Mouse (Mus musculus) heart, embryonic 14.5 days (tissue): ENCODE measurements around the gene Sema6b. TPM values are rescaled to one million over a fixed set of nuclear protein-coding genes. Genes with fewer than 3 reads are reported as not detected.

ENCODE experiments used
- ATAC-seq: fragments of 200-750 bp; cut with Nextera tagmentation; 2 replicates; pipeline ENCODE4 v1.8.0; 2017; ENCODE audit warnings: low read depth, moderate TSS enrichment; ENCODE audit not compliant: insufficient number of reproducible peaks, insufficient read depth, low FRiP score
- H3K27ac ChIP-seq, 2 experiments: fragments of 200-500 bp in 1 of 2; fragments of 300-500 bp in 1 of 2; sonication (generic) in 1 of 2; replicated peaks in 1 of 2; 2 replicates each; pipeline ENCODE4 v1.5.1; 2012 to 2014; ENCODE audit warnings: low read depth in 2 of 2, low read length in 2 of 2, control low read depth in 1 of 2, mild to moderate bottlenecking in 1 of 2, mixed read lengths in 1 of 2; ENCODE audit not compliant: control insufficient read depth in 1 of 2, insufficient read depth in 1 of 2
- H3K27me3 ChIP-seq: fragments of 300-500 bp; sonication (generic); 2 replicates; pipeline ENCODE4 v1.6.1; 2014; ENCODE audit warnings: mild to moderate bottlenecking, low read length, control low read depth; ENCODE audit not compliant: control insufficient read depth, insufficient read depth
- H3K36me3 ChIP-seq: fragments of 300-500 bp; sonication (generic); 2 replicates; pipeline ENCODE4 v1.6.1; 2014; ENCODE audit warnings: mild to moderate bottlenecking, control low read depth, low read length, mixed read lengths; ENCODE audit not compliant: control insufficient read depth, insufficient read depth
- H3K4me1 ChIP-seq, 2 experiments: fragments of 200-500 bp in 1 of 2; fragments of 300-500 bp in 1 of 2; sonication (generic) in 1 of 2; 2 replicates each; pipeline ENCODE4 v1.6.1; 2012 to 2014; ENCODE audit warnings: low read length in 2 of 2, control low read depth in 1 of 2, mixed read lengths in 1 of 2; ENCODE audit not compliant: control insufficient read depth in 2 of 2, insufficient read depth in 2 of 2
- H3K4me2 ChIP-seq: fragments of 300-500 bp; sonication (generic); 2 replicates; pipeline ENCODE4 v1.6.1; 2014; ENCODE audit warnings: mild to moderate bottlenecking, low read length
- H3K4me3 ChIP-seq, 2 experiments: fragments of 200-500 bp in 1 of 2; fragments of 300-500 bp in 1 of 2; sonication (generic) in 1 of 2; 2 replicates each; pipeline ENCODE4 v1.5.1; 2012 to 2014; ENCODE audit warnings: low read length in 2 of 2, mild to moderate bottlenecking in 2 of 2, control low read depth in 1 of 2, low read depth in 1 of 2, moderate library complexity in 1 of 2; ENCODE audit not compliant: control insufficient read depth in 1 of 2, insufficient read depth in 1 of 2
- H3K9ac ChIP-seq: fragments of 300-500 bp; sonication (generic); 2 replicates; pipeline ENCODE4 v1.6.1; 2014; ENCODE audit warnings: mild to moderate bottlenecking, low read length
- H3K9me3 ChIP-seq: fragments of 300-500 bp; sonication (generic); 2 replicates; pipeline ENCODE4 v1.6.1; 2016; ENCODE audit warnings: low read length, control low read depth; ENCODE audit not compliant: control insufficient read depth
- WGBS: fragments of 180-500 bp; shearing (Covaris S2); extraction: QIAGEN DNeasy Blood & Tissue Kit; methylation state at CpG from one replicate; pipeline ENCODE4 v1.1.7; 2014; 5-methylcytosine and 5-hydroxymethylcytosine counted together
- polyA plus RNA-seq: library from polyadenylated mRNA; unstranded; fragments of >200 nt; fragmentation: Nextera tagmentation; extraction: Ambion mirVana; gene quantifications from 2 replicates; pipeline ENCODE4 v1.2.1, GENCODE M21; 2014

The Sema6b gene
- polyA plus RNA-seq, 1 experiment from 2014 or later, result 0.85 TPM

GRCm38 (mm10) chr17:56124377-56125275, 15.5 kb downstream of the Sema6b start:
- no peak for ATAC-seq

GRCm38 (mm10) chr17:56123681-56124340, 16.3 kb downstream of the Sema6b start:
- peaks cover 62% of the 10 kb centered on the region for H3K27me3 ChIP-seq
- peak overlapping the region; percentile 88 for H3K4me2 ChIP-seq
- ATAC-seq, result no peak
- peaks cover 13 to 18% of the 10 kb centered on the region in 2 experiments for H3K4me1 ChIP-seq
- peak overlapping the region; percentile 70; the same call in 1 of the 2 replicates for H3K9ac ChIP-seq
- WGBS, result 40% methylated on average over 50 of the region's 59 CpGs
- H3K36me3 ChIP-seq, result no peaks in the 10 kb centered on the region
- no peak overlapping the region for H3K27ac ChIP-seq
- peak overlapping the region; percentile 48 to 49 for H3K4me3 ChIP-seq
- peaks cover 18% of the 10 kb centered on the region for H3K9me3 ChIP-seq

More at GRCm38 (mm10) chr17:56124377-56125275, 15.5 kb downstream of the Sema6b start:
- Histone ChIP-seq H3K4me1 (peaks cover 10 to 14% of the 10 kb centered on the region in 2 experiments), H3K27ac (no peak overlapping the region), H3K27me3 (peaks cover 59% of the 10 kb centered on the region), H3K4me2 (peak overlapping the region; percentile 88), H3K4me3 (peak overlapping the region; percentile 48 to 49), H3K36me3 (no peaks in the 10 kb centered on the region), H3K9ac (peak overlapping the region; percentile 70), H3K9me3 (peaks cover 18% of the 10 kb centered on the region)
- WGBS, result 6% methylated on average over 59 of the region's 59 CpGs

- Histone ChIP-seq H3K4me2 (no peak overlapping the region), H3K9ac (no peak overlapping the region), H3K4me3 (no peak overlapping the region), H3K9me3 (peaks cover 18% of the 10 kb centered on the region), H3K27me3 (peaks cover 68% of the 10 kb centered on the region), H3K4me1 (peaks cover 13 to 18% of the 10 kb centered on the region in 2 experiments), H3K27ac (no peak overlapping the region), H3K36me3 (no peaks in the 10 kb centered on the region)
- 87% methylated on average over 12 of the region's 12 CpGs for WGBS
- no peak for ATAC-seq
Observed at GRCm38 (mm10) chr17:56123161-56123560, 17.0 kb downstream of the Sema6b start.

- no peak for ATAC-seq
- 49% methylated on average over 2 of the region's 2 CpGs for WGBS
Observed at GRCm38 (mm10) chr17:56121826-56122225, 18.3 kb downstream of the Sema6b start, which contains the start of gene Lrg1. Lrg1 (minus strand) TSS chr17:56122001.

GRCm38 (mm10) chr17:56119981-56120880, 19.9 kb downstream of the Sema6b start:
- Histone ChIP-seq H3K27ac (no peak overlapping the region), H3K4me1 (peaks cover 17 to 23% of the 10 kb centered on the region in 2 experiments), H3K9me3 (peaks cover 18% of the 10 kb centered on the region), H3K4me3 (peak overlapping the region; percentile 31 to 35), H3K27me3 (peaks cover 80% of the 10 kb centered on the region), H3K9ac (peak overlapping the region; percentile 46), H3K36me3 (no peaks in the 10 kb centered on the region), H3K4me2 (peak overlapping the region; percentile 71)
- 4% methylated on average over 66 of the region's 66 CpGs for WGBS
- no peak for ATAC-seq

More at GRCm38 (mm10) chr17:56121826-56122225, 18.3 kb downstream of the Sema6b start, which contains the start of gene Lrg1:
- no peaks in the 10 kb centered on the region for H3K36me3 ChIP-seq
- H3K27me3 ChIP-seq, result peaks cover 77% of the 10 kb centered on the region
- H3K4me3 ChIP-seq, result 0 out of 4 replicates have a peak within 1 kb of the TSS, but pooled peaks of 1 of the 2 experiments have one; percentile 35
- no peak within 1 kb of the TSS for H3K9ac ChIP-seq
- peaks cover 18% of the 10 kb centered on the region for H3K9me3 ChIP-seq
- peak within 1 kb of the TSS; percentile 71; the same call in 1 of the 2 replicates for H3K4me2 ChIP-seq
- peaks cover 17 to 23% of the 10 kb centered on the region in 2 experiments for H3K4me1 ChIP-seq
- H3K27ac ChIP-seq, result no peak within 1 kb of the TSS

- Histone ChIP-seq H3K4me3 (peak overlapping the region in 1 of 2 experiments; percentile 35; a peak in 2 of 4 replicates), H3K27me3 (peaks cover 76% of the 10 kb centered on the region), H3K9ac (no peak overlapping the region), H3K4me1 (peaks cover 15 to 23% of the 10 kb centered on the region in 2 experiments), H3K36me3 (no peaks in the 10 kb centered on the region), H3K9me3 (peaks cover 18% of the 10 kb centered on the region), H3K4me2 (peak overlapping the region; percentile 71), H3K27ac (no peak overlapping the region)
- ATAC-seq, result no peak
- WGBS, result 38% methylated on average over 12 of the region's 12 CpGs
Observed at GRCm38 (mm10) chr17:56119431-56119830, 20.7 kb downstream of the Sema6b start.
